Mouse (Mus musculus): ENCODE results near the gene Cct7. TPM values are rescaled to one million over a fixed set of nuclear protein-coding genes. Genes with fewer than 3 reads are reported as not detected.

Cct7 gene
- 59.6 TPM for polyA plus RNA-seq (2014; fragmentation: Illumina TruSeq; extraction: RNeasy Lipid Tissue Mini Kit (QIAGEN cat#74804); ENCODE audit: low read depth, low replicate concordance)

DNA sequence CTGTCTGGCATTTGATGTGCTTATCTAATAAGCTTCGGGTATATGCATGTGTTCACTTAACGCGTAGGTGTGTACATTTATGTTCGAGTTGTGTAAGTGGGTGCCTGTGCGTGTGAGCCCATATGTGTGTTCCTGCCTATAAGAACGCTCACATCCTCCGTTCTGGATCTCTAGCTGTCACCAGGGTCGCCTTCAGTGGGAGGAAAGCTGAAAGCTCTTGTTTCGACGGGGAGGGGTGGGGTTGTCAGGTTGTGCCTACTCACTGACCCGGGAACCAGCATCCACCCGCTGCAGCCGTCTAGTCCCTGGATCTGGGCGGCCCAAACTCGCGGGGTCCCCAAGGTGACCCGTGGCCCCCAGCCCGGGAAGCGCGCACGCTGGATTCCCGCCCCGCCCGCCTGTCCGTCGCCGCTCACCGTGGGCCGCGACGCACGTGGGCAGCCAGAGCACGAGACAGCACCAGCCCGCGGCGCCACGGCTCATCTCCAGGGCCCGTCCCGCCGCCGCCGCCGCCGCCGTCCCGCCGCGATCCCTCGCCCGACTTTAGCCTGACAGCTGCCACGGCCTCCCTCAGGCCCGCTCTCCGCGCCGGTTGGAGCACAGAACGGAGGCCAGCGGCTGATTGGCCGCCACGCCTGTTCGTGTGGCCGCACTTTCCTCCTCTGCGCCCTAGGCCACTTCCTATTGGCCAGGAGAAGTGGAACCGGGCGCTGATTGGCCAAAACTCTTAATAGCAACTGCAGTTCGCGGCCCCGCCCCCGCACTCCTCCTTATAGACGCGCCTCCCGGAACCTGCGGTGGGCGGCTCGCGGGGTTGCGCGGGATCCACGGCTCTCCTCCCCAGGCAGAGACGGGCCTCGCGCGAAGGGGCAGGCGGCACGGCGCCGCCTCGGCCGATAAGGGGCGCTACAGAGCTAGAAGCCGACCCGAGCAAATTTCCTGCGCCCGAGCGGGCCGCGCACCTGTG, at the start of gene Cct7:
Gene Cct7, plus strand, starts transcription at position 818 of the 967 bp plus-strand sequence.

DNA sequence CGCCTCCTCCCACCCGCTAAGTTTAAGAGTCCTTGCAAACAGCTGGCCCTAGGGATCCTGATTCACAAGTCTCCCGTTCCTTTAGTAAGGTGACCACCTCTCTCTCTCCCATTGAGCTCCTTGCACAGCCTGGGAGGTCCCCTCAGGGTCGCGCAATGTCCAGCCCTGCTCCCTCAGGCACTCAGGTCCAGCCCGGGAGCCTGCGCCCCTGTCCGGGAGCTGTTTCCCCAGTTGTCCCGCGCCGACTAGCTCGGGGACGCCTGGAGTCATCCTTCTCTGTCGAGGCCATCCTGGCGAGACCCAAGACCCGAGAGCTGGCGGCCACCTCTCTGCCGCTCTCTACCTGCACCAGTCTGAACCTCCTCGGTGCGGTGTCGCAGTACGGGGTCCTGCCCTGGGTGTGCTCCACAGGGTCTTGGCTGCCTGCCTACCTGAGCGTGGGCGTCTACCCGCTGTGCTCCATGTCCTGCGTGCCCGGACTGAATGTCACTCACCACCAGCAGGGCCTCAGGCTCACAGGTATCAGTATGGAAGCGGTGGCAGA, 27.4 kb upstream of the Cct7 start, which contains the start of gene Noto:
Gene Noto, plus strand, starts transcription at position 51 of the 544 bp plus-strand sequence.

DNA sequence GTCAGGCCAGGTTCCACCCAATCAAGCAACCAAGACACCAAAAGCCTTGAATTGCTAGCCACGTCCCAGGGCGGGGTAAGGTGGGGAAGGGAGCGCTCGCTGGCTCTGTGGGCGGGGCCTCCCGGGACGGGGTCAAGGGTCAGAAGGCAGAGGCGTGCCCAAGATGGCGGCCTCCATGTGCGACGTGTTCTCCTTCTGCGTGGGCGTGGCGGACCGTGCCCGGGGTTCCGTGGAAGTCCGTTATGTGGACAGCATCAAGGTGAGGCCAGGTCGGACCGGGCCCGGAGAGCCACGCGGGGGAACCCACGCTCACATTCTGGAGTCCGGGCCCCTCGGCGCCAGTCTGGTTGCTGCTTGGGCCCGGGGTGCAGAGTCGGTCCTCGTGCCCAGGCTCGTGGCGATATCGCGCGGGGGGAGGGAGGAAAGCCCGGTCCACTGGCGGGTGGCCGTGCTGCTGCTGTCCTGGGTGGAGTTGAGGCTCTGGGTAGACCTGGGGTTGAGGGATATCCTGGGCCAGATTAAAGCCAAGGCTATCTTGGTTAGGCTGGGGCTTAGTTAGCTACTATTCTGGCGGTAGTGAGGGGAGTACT, 19.4 kb upstream of the Cct7 start, which contains the start of gene Smyd5:
Gene Smyd5, plus strand, starts transcription at position 148 of the 590 bp plus-strand sequence.

DNA sequence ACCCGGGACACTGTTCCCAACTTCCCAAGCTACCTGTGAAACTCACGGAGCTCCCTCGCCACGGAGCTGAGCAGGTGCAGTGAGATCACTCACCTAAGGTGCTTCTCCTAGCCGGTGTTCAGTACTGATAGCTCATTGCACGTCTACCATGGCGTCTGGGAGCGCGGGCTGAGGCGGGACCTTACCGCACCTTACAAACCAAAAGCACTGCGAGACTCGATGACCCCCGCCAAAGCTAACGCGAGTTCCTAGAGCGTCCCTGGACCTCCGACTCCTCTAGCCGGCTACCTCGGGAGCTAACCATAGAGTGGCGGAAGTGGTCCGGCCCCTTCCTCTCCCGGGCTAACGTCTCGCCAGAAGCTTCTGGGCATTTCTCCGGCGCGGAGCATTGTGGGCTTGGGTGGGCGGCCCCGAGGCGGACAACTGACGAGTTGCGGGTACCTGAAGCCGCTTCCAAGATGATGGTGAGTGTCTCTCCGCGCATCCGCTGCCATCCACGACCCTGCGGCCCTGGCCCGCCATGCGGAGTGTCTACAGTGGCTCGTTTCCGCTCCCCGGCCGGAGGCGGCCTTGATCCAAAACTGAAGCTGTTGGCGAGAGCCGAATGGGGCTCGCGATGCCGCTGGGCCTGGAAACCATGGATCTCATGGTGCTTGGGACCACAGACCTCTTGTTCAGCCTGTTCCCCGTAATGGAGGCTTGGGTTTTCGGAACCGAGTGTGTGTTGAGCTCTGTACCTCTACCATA, 523 bp downstream of the Cct7 start, which contains the start of gene Pradc1:
Gene Pradc1, minus strand, starts transcription at position 307 of the 747 bp plus-strand sequence.

DNA sequence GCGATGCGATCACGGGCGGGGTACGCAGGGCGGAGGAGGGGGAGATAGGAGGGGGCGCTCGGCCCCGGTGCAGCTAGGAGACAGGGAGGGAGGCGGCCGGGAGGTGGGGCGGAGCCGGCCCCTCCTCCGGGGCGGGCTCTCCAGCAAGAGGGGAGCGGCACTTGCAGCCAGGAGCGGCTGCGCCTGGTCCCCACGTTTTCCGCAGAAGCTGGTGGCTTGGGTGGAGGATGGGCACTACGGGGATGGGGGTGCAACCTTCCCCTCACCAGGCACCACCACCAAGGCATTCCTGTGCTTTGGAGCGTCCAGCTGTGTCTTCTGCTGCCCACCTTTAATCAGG, 51.6 kb downstream of the Cct7 start, which contains the start of gene Fbxo41:
Gene Fbxo41, minus strand, starts transcription at position 84 of the 340 bp plus-strand sequence.

DNA sequence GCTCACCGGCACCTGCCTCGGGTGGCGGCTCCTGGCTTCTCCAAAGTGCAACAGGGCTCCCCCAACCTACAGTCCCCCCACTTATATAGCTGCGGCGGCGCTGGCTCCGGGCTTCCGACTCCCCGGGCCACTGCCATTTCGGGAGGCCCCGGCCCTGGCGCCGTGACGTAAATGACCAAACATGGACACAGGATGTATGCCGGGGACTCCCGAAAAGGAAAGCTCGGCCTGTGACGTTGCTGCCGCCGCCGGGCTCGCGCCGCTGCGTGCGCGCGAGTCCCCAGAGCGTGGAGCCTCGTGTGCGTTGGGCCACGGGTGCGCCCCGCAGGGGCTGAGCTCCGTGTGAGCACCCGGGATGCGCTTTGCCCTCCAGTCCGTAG, 62.2 kb downstream of the Cct7 start, which contains the start of gene Egr4:
Gene Egr4, minus strand, starts transcription at position 59 of the 380 bp plus-strand sequence.

Other genes starting within 250 kb of the Cct7 start
- 8.2 TPM for gene Sfxn5, start 118.1 kb upstream of the Cct7 start, polyA plus RNA-seq (2014; fragmentation: Illumina TruSeq; extraction: RNeasy Lipid Tissue Mini Kit (QIAGEN cat#74804); ENCODE audit: low read depth, low replicate concordance)
- 0.11 TPM for gene Rab11fip5, start 76.9 kb upstream of the Cct7 start, polyA plus RNA-seq (2014; fragmentation: Illumina TruSeq; extraction: RNeasy Lipid Tissue Mini Kit (QIAGEN cat#74804); ENCODE audit: low read depth, low replicate concordance)
- gene Noto, start 27.6 kb upstream of the Cct7 start, polyA plus RNA-seq (2014; fragmentation: Illumina TruSeq; extraction: RNeasy Lipid Tissue Mini Kit (QIAGEN cat#74804); ENCODE audit: low read depth, low replicate concordance), result not detected
- gene Smyd5, start 19.5 kb upstream of the Cct7 start, polyA plus RNA-seq (2014; fragmentation: Illumina TruSeq; extraction: RNeasy Lipid Tissue Mini Kit (QIAGEN cat#74804); ENCODE audit: low read depth, low replicate concordance), result 2.9 TPM
- 2.7 TPM for gene Pradc1, start 456 bp downstream of the Cct7 start, polyA plus RNA-seq (2014; fragmentation: Illumina TruSeq; extraction: RNeasy Lipid Tissue Mini Kit (QIAGEN cat#74804); ENCODE audit: low read depth, low replicate concordance)
- gene Fbxo41, start 51.5 kb downstream of the Cct7 start, polyA plus RNA-seq (2014; fragmentation: Illumina TruSeq; extraction: RNeasy Lipid Tissue Mini Kit (QIAGEN cat#74804); ENCODE audit: low read depth, low replicate concordance), result not detected
- gene Egr4, start 62.1 kb downstream of the Cct7 start, polyA plus RNA-seq (2014; fragmentation: Illumina TruSeq; extraction: RNeasy Lipid Tissue Mini Kit (QIAGEN cat#74804); ENCODE audit: low read depth, low replicate concordance), result not detected
- gene Alms1, start 136.0 kb downstream of the Cct7 start, polyA plus RNA-seq (2014; fragmentation: Illumina TruSeq; extraction: RNeasy Lipid Tissue Mini Kit (QIAGEN cat#74804); ENCODE audit: low read depth, low replicate concordance), result 1.2 TPM